Mouse (Mus musculus) kidney, adult 2 months (tissue): Measurements from ENCODE around the gene Cers6.

Experiments
- CTCF ChIP-seq: fragments of 200-500 bp; conservative IDR thresholded peaks from 2 replicates; pipeline ENCODE4 v1.5.1; 2011; ENCODE audit warnings: low read depth, mild to moderate bottlenecking, control low read depth, low read length, moderate library complexity, mixed read lengths; ENCODE audit not compliant: insufficient read depth, insufficient read length
- POLR2A ChIP-seq: fragments of 200-500 bp; IDR thresholded peaks from one replicate; pipeline ENCODE4 v1.6.1; 2011; ENCODE audit warnings: low read depth, low read length, control low read depth

DNA sequence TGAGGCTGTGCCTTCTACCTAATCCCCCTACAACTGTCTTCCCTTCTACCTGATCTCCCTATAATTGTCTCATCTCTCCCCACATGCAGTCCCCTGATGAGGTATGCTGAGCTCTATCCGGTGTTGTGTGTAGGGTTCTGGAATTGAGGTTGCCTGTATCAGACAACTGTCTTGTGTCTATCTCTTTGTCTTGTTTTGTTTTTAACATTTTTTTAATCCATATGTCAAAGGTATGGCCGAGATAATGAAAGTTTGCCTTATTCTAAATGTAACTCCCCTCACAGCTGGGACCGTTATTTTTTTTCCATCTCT lies 221.9 kb downstream of the Cers6 start:
- TF ChIP-seq CTCF (no peak), POLR2A (no peak)
